Mouse (Mus musculus): ENCODE results near the gene Ppp4r3a. TPM values are rescaled to one million over a fixed set of nuclear protein-coding genes. Genes with fewer than 3 reads are reported as not detected.
A peak's percentile ranks its signal among the peaks of the same experiment; 100 is the strongest.
"Not testable (repeated sequence)": the region's sequence is repeated elsewhere in the genome, so short reads cannot be mapped to it uniquely, and the experiment has no call there.

Ppp4r3a gene
- total and polyA plus RNA-seq, 2 experiments from 2014 or later: 13.9 to 31.4 TPM

DNA sequence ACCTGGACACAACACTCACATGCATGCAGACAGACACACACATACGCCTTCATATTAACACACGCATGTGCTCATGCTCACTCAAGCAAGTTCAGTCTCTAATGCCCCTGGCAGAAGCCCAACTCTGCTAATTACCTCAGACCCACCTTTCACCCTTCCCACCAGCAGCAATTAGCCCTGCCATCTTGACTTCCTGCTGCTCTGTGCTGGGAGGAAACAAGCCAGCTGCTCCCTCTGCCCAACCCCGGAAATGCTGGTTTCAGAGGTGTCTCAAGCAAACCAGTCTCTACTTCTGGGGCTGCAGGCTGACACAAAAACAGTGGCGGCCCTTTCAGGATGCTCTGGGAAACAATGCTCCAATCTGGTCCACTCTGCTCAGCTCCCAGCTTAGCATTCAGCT is 67.6 kb downstream of the Ppp4r3a start:
- Histone ChIP-seq H3K9ac (replicated peaks; ENCODE audit: low read depth, low read length) (no peak overlapping the region), H3K4me1 (ENCODE audit: control insufficient read depth, insufficient read depth) (peaks cover 16% of the 10 kb centered on the region), H3K36me3 (replicated peaks; ENCODE audit: control insufficient read depth, insufficient read depth, low read length) (no peaks in the 10 kb centered on the region), H3K27me3 (ENCODE audit: control insufficient read depth, insufficient read depth, low read length) (0 out of 2 replicates have a peak, but pooled peaks cover 2% of the 10 kb centered on the region), H3K4me3 (ENCODE audit: low read depth, low read length) (no peak overlapping the region), H3K27ac (ENCODE audit: low read depth) (0 out of 2 replicates have a peak overlapping the region, but pooled peaks have one; percentile 22), H3K4me2 (ENCODE audit: low read depth, low read length) (no peak overlapping the region; the same call in 1 of the 2 replicates), H3K9me3 (replicated peaks; ENCODE audit: control insufficient read depth, low read length) (no peaks in the 10 kb centered on the region)
- WGBS: 62% methylated on average over 4 of the region's 4 CpGs
- ATAC-seq (ENCODE audit: insufficient read depth, low read depth) (peak; percentile 6; the same call in 1 of the 2 replicates), DNase-seq (ENCODE audit: low spot score) (no peak)
- TF ChIP-seq EP300 (IDR thresholded peaks at IDR 0.05; ENCODE audit: low read depth): no peak
- TF ChIP-seq CTCF (IDR thresholded peaks at IDR 0.05; ENCODE audit: low read depth): no peak

DNA sequence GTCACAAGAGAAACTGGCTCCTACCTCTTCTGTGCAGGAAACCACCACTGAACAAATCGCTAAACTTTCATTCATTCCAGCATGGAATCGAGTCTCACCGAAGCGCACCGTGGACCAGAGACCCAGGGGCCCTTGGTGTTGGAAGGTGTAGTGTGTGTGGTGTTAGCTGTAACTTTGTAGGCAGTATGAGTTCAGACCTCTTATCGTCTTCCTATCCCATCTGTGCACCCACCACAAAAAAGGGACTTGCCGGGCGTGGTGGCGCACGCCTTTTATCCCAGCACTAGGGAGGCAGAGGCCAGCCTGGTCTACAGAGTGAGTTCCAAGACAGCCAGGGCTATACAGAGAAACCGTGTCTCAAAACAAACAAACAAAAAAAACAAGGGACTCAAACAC is 68.3 kb downstream of the Ppp4r3a start:
- DNase-seq (ENCODE audit: low spot score) (no peak), ATAC-seq (ENCODE audit: insufficient read depth, low read depth) (no peak)
- TF ChIP-seq CTCF (IDR thresholded peaks at IDR 0.05; ENCODE audit: low read depth) (no peak), EP300 (IDR thresholded peaks at IDR 0.05; ENCODE audit: low read depth) (no peak)
- H3K9me3 ChIP-seq (replicated peaks; ENCODE audit: control insufficient read depth, low read length): no peaks in the 10 kb centered on the region
- H3K4me1 ChIP-seq (ENCODE audit: control insufficient read depth, insufficient read depth): peaks cover 16% of the 10 kb centered on the region
- H3K36me3 ChIP-seq (replicated peaks; ENCODE audit: control insufficient read depth, insufficient read depth, low read length): no peaks in the 10 kb centered on the region
- no peak overlapping the region for H3K9ac ChIP-seq (replicated peaks; ENCODE audit: low read depth, low read length)
- H3K4me3 ChIP-seq (ENCODE audit: low read depth, low read length): no peak overlapping the region
- 0 out of 2 replicates have a peak, but pooled peaks cover 2% of the 10 kb centered on the region for H3K27me3 ChIP-seq (ENCODE audit: control insufficient read depth, insufficient read depth, low read length)
- no peak overlapping the region for H3K27ac ChIP-seq (ENCODE audit: low read depth)
- WGBS: 85% methylated on average over 11 of the region's 11 CpGs
- no peak overlapping the region; the same call in 1 of the 2 replicates for H3K4me2 ChIP-seq (ENCODE audit: low read depth, low read length)

- DNase-seq (ENCODE audit: low spot score) (no peak), ATAC-seq (ENCODE audit: insufficient read depth, low read depth) (no peak)
These were observed 68.8 kb downstream of the Ppp4r3a start for GRCm38 (mm10) chr12:101014549-101015164.

DNA sequence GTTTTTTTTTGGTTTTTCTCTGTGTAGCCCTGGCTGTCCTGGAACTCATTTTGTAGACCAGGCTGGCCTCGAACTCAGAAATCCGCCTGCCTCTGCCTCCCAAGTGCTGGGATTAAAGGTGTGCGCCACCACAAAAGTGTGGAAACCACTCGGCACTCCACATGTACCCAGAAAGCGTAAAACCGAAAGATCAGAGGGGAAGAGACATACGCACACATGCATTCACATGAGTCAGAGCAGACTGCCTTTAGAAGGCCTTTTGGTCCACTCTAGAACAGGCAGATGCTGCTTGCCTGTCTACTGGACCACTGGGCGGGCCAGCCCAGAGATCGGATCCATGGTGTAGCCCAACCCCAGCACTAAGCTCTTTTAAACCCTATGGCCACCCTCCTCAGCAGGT is 69.8 kb downstream of the Ppp4r3a start:
- not testable (repeated sequence) for H3K27me3 ChIP-seq (ENCODE audit: control insufficient read depth, insufficient read depth, low read length); DNase-seq (ENCODE audit: low spot score); ATAC-seq (ENCODE audit: insufficient read depth, low read depth); H3K4me3 ChIP-seq (ENCODE audit: low read depth, low read length); H3K4me2 ChIP-seq (ENCODE audit: low read depth, low read length); H3K9ac ChIP-seq (replicated peaks; ENCODE audit: low read depth, low read length); H3K9me3 ChIP-seq (replicated peaks; ENCODE audit: control insufficient read depth, low read length); H3K36me3 ChIP-seq (replicated peaks; ENCODE audit: control insufficient read depth, insufficient read depth, low read length); H3K27ac ChIP-seq (ENCODE audit: low read depth)
- 91% methylated on average over 9 of the region's 9 CpGs for WGBS
- H3K4me1 ChIP-seq (ENCODE audit: control insufficient read depth, insufficient read depth): peaks cover 19% of the 10 kb centered on the region

More at GRCm38 (mm10) chr12:101014549-101015164, 68.8 kb downstream of the Ppp4r3a start:
- 78% methylated on average over 10 of the region's 10 CpGs for WGBS
- Histone ChIP-seq H3K27me3 (ENCODE audit: control insufficient read depth, insufficient read depth, low read length) (0 out of 2 replicates have a peak, but pooled peaks cover 2% of the 10 kb centered on the region), H3K9me3 (replicated peaks; ENCODE audit: control insufficient read depth, low read length) (no peaks in the 10 kb centered on the region), H3K4me3 (ENCODE audit: low read depth, low read length) (no peak overlapping the region), H3K4me2 (ENCODE audit: low read depth, low read length) (no peak overlapping the region), H3K36me3 (replicated peaks; ENCODE audit: control insufficient read depth, insufficient read depth, low read length) (no peaks in the 10 kb centered on the region), H3K4me1 (ENCODE audit: control insufficient read depth, insufficient read depth) (peaks cover 16% of the 10 kb centered on the region), H3K9ac (replicated peaks; ENCODE audit: low read depth, low read length) (no peak overlapping the region), H3K27ac (ENCODE audit: low read depth) (no peak overlapping the region)
- TF ChIP-seq EP300 (IDR thresholded peaks at IDR 0.05; ENCODE audit: low read depth) (no peak), CTCF (IDR thresholded peaks at IDR 0.05; ENCODE audit: low read depth) (no peak)

DNA sequence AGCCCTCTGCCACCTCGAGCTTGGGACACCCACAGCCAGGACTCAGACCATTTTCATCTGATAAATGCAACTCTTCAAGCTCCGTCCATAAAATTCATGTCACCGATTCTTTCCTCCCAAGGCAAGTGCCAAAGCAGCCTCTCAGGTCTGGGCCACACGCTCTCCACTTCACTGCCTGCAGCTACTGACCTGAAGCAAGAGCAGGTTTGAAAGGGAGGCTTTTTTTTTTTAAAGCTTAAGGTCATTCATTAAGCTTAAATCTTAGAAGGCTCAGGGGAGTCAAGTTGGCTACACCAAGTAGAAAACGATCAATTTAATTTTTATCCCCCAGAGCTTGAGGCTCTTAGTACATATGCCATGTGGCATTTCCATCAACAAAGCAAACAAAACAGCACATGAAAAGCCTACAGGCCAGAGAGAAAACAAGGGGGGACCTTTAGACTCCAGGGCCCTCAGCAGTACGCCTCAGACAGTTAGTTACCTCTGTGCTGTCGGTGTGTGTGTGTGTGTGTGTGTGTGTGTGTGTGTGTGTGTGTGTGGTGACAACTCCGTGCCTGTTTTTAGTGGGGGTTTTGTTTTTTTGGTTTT is 70.3 kb downstream of the Ppp4r3a start:
- ATAC-seq (ENCODE audit: insufficient read depth, low read depth): no peak
- 0 out of 2 replicates have a peak, but pooled peaks cover 2% of the 10 kb centered on the region for H3K27me3 ChIP-seq (ENCODE audit: control insufficient read depth, insufficient read depth, low read length)
- no peaks in the 10 kb centered on the region for H3K9me3 ChIP-seq (replicated peaks; ENCODE audit: control insufficient read depth, low read length)
- peaks cover 24% of the 10 kb centered on the region for H3K4me1 ChIP-seq (ENCODE audit: control insufficient read depth, insufficient read depth)
- H3K4me2 ChIP-seq (ENCODE audit: low read depth, low read length): no peak overlapping the region
- 82% methylated on average over 8 of the region's 8 CpGs for WGBS
- H3K9ac ChIP-seq (replicated peaks; ENCODE audit: low read depth, low read length): no peak overlapping the region
- no peak overlapping the region for H3K4me3 ChIP-seq (ENCODE audit: low read depth, low read length)
- TF ChIP-seq CTCF (IDR thresholded peaks at IDR 0.05; ENCODE audit: low read depth) (no peak), EP300 (IDR thresholded peaks at IDR 0.05; ENCODE audit: low read depth) (no peak)
- no peaks in the 10 kb centered on the region for H3K36me3 ChIP-seq (replicated peaks; ENCODE audit: control insufficient read depth, insufficient read depth, low read length)
- H3K27ac ChIP-seq (ENCODE audit: low read depth): no peak overlapping the region
- no peak for DNase-seq (ENCODE audit: low spot score)
